Mouse (Mus musculus) liver, adult 2 months (tissue): ENCODE data around the gene Snx21. TPM values are rescaled to one million over a fixed set of nuclear protein-coding genes. Genes with fewer than 3 reads are reported as not detected.

Source experiments
- DNase-seq: peaks from one replicate; pipeline ENCODE4 v3.0.0-alpha.2; 2011; ENCODE audit warnings: low read depth, low spot score; ENCODE audit errors: extremely low read depth
- H3K27ac ChIP-seq: fragments of 200-500 bp; replicated peaks from 2 replicates; pipeline ENCODE4 v1.5.1; 2012; ENCODE audit warnings: low read depth, mild to moderate bottlenecking, control low read depth, inconsistent platforms, low read length; ENCODE audit not compliant: insufficient read depth
- H3K27me3 ChIP-seq: fragments of 200-500 bp; 2 replicates; pipeline ENCODE4 v1.6.1; 2012; ENCODE audit warnings: mild to moderate bottlenecking, moderate library complexity, low read length, inconsistent platforms; ENCODE audit not compliant: control insufficient read depth, insufficient read depth
- H3K36me3 ChIP-seq: fragments of 200-500 bp; 2 replicates; pipeline ENCODE4 v1.6.1; 2012; ENCODE audit warnings: low read length, inconsistent platforms; ENCODE audit not compliant: control insufficient read depth, insufficient read depth
- H3K4me1 ChIP-seq: fragments of 200-500 bp; 2 replicates; pipeline ENCODE4 v1.6.1; 2011; ENCODE audit warnings: low read length; ENCODE audit not compliant: control insufficient read depth, insufficient read depth
- H3K4me3 ChIP-seq: fragments of 200-500 bp; 2 replicates; pipeline ENCODE4 v1.5.1; 2011; ENCODE audit warnings: low read depth, mild to moderate bottlenecking, control low read depth, low read length, moderate library complexity; ENCODE audit not compliant: insufficient read depth
- H3K79me2 ChIP-seq: fragments of 200-500 bp; 2 replicates; pipeline ENCODE4 v1.6.1; 2012; ENCODE audit warnings: inconsistent platforms, mild to moderate bottlenecking, low read length, moderate library complexity; ENCODE audit not compliant: control insufficient read depth, insufficient read depth
- H3K9ac ChIP-seq: fragments of 200-500 bp; 2 replicates; pipeline ENCODE4 v1.6.1; 2012; ENCODE audit warnings: low read depth, mild to moderate bottlenecking, control low read depth, inconsistent platforms, low read length
- CTCF ChIP-seq: fragments of 200-500 bp; IDR thresholded peaks from 2 replicates; pipeline ENCODE4 v1.5.1; 2011; ENCODE audit warnings: low read depth, low read length, control low read depth
- POLR2A ChIP-seq: fragments of 200-500 bp; IDR thresholded peaks from 2 replicates; pipeline ENCODE4 v1.6.1; 2011; ENCODE audit warnings: low read length, control low read depth; ENCODE audit not compliant: insufficient read depth; ENCODE audit errors: extremely low read depth
- WGBS: fragments of 180-500 bp; shearing (Covaris S2); methylation state at CpG from one replicate; pipeline ENCODE4 v1.1.7; 2018; 5-methylcytosine and 5-hydroxymethylcytosine counted together
- polyA plus RNA-seq: library from polyadenylated mRNA; depleted of rRNA; stranded (reverse); fragments of >200 nt; gene quantifications from 2 replicates; pipeline ENCODE4 v1.2.3, GENCODE M21; 2012
- total RNA-seq: library from RNA; depleted of rRNA; stranded (reverse); fragments of >200 nt; gene quantifications from 2 replicates; pipeline ENCODE4 v1.2.3, GENCODE M21; 2014

The Snx21 gene
- total and polyA plus RNA-seq, 2 experiments, result 10.8 to 14.4 TPM

DNA sequence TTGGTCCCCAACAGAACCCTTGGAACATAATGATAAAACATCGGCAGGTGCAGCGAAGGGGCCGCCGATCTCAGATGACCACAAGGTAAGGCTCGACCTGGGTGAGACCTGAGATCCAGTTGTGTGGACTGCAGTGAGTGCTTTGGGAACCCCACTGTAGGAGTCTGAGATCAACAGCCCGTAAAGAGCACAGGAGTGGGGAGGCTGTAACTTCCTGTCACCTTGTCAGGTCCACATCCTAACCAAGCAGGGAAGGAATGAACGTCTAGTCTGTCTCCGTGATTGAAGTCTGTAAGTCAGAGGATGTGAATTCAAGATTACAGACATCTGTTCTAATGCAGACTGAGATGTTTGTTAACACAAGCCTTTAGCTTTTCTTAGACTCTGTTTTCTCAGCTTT is 38.9 kb upstream of the Snx21 start:
- Histone ChIP-seq H3K9ac (peak overlapping the region; percentile 92), H3K4me3 (peak overlapping the region; percentile 84), H3K79me2 (peaks cover 17% of the 10 kb centered on the region; the same call in 1 of the 2 replicates), H3K27me3 (no peaks in the 10 kb centered on the region), H3K4me1 (peaks cover 8% of the 10 kb centered on the region), H3K36me3 (peaks cover 8% of the 10 kb centered on the region), H3K27ac (no peak overlapping the region)
- no peak for TF ChIP-seq CTCF
- no peak for TF ChIP-seq POLR2A
- no peak for DNase-seq
- WGBS, result 31% methylated on average over 8 of the region's 8 CpGs

GRCm38 (mm10) chr2:164748191-164748590 is 37.4 kb upstream of the Snx21 start:
- DNase-seq, result no peak
- TF ChIP-seq POLR2A, result no peak
- TF ChIP-seq CTCF, result no peak
- H3K36me3 ChIP-seq, result peaks cover 8% of the 10 kb centered on the region
- H3K9ac ChIP-seq, result no peak overlapping the region
- no peak overlapping the region for H3K4me3 ChIP-seq
- no peak overlapping the region for H3K27ac ChIP-seq
- no peaks in the 10 kb centered on the region for H3K27me3 ChIP-seq
- H3K4me1 ChIP-seq, result peaks cover 10% of the 10 kb centered on the region
- peaks cover 17% of the 10 kb centered on the region; the same call in 1 of the 2 replicates for H3K79me2 ChIP-seq
- WGBS, result 91% methylated on average over 4 of the region's 4 CpGs

DNA sequence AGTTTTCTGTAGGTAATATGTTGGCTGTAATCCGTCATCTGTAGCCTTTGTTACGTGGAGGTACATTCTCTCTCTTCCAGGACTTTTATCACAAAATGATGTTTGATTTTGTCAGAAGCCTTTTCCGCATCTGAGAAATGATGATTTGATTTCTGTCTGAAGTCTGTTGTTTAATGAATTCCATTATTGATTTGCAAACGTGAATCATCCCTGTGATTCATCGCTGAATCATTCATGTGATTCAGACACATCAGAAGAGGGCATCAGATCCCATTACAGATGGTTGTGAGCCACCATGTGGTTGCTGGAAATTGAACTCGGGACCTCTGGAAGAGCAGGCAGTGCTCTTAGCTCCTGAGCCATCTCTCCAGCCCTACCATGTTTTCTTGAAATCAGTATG is 36.6 kb upstream of the Snx21 start:
- H3K9ac ChIP-seq, result no peak overlapping the region
- WGBS, result 76% methylated on average over 6 of the region's 6 CpGs
- H3K79me2 ChIP-seq, result peaks cover 17% of the 10 kb centered on the region; the same call in 1 of the 2 replicates
- no peak overlapping the region for H3K4me3 ChIP-seq
- no peaks in the 10 kb centered on the region for H3K27me3 ChIP-seq
- TF ChIP-seq CTCF (no peak), POLR2A (no peak)
- peaks cover 13% of the 10 kb centered on the region for H3K36me3 ChIP-seq
- no peak for DNase-seq
- H3K27ac ChIP-seq, result no peak overlapping the region
- H3K4me1 ChIP-seq, result peaks cover 10% of the 10 kb centered on the region

GRCm38 (mm10) chr2:164752454-164752853 is 33.2 kb upstream of the Snx21 start:
- Histone ChIP-seq H3K36me3 (peaks cover 39% of the 10 kb centered on the region), H3K4me3 (no peak overlapping the region), H3K4me1 (0 out of 2 replicates have a peak, but pooled peaks cover 2% of the 10 kb centered on the region), H3K27ac (no peak overlapping the region), H3K9ac (no peak overlapping the region), H3K79me2 (peaks cover 4% of the 10 kb centered on the region; the same call in 1 of the 2 replicates), H3K27me3 (no peaks in the 10 kb centered on the region)
- TF ChIP-seq POLR2A, result no peak
- TF ChIP-seq CTCF, result no peak
- DNase-seq, result peak; percentile 57
- WGBS, result 29% methylated on average over 2 of the region's 2 CpGs

GRCm38 (mm10) chr2:164754105-164754504 is 31.5 kb upstream of the Snx21 start:
- Histone ChIP-seq H3K36me3 (peaks cover 44% of the 10 kb centered on the region), H3K79me2 (no peaks in the 10 kb centered on the region), H3K4me1 (0 out of 2 replicates have a peak, but pooled peaks cover 2% of the 10 kb centered on the region), H3K4me3 (no peak overlapping the region), H3K27me3 (no peaks in the 10 kb centered on the region), H3K9ac (no peak overlapping the region), H3K27ac (no peak overlapping the region)
- TF ChIP-seq POLR2A, result no peak
- TF ChIP-seq CTCF, result no peak
- DNase-seq, result no peak
- WGBS, result 73% methylated on average over 11 of the region's 11 CpGs

GRCm38 (mm10) chr2:164754800-164755199 is 30.8 kb upstream of the Snx21 start:
- 0 out of 2 replicates have a peak, but pooled peaks cover 2% of the 10 kb centered on the region for H3K4me1 ChIP-seq
- no peak overlapping the region for H3K9ac ChIP-seq
- DNase-seq, result no peak
- H3K36me3 ChIP-seq, result peaks cover 49% of the 10 kb centered on the region
- H3K79me2 ChIP-seq, result no peaks in the 10 kb centered on the region
- H3K4me3 ChIP-seq, result no peak overlapping the region
- H3K27ac ChIP-seq, result no peak overlapping the region
- H3K27me3 ChIP-seq, result no peaks in the 10 kb centered on the region
- 83% methylated on average over 2 of the region's 2 CpGs for WGBS
- TF ChIP-seq POLR2A (no peak), CTCF (no peak)
